Mouse (Mus musculus): ENCODE data around the gene Idua.
A peak's percentile ranks its signal among the peaks of the same experiment; 100 is the strongest.

Idua gene

GRCm38 (mm10) chr5:108654444-108654990 is 5.6 kb upstream of the Idua start:
- DNase-seq (ENCODE audit: low spot score): no peak

- no peak for DNase-seq (ENCODE audit: low spot score)
Measured at GRCm38 (mm10) chr5:108655381-108655780, 4.8 kb upstream of the Idua start.

- no peak for DNase-seq (ENCODE audit: low spot score)
Measured at GRCm38 (mm10) chr5:108655891-108656650, 4.1 kb upstream of the Idua start.

- no peak for DNase-seq (ENCODE audit: low spot score)
Measured at GRCm38 (mm10) chr5:108657406-108657805, 2.7 kb upstream of the Idua start.

GRCm38 (mm10) chr5:108658611-108659010 is 1.5 kb upstream of the Idua start:
- DNase-seq (ENCODE audit: low spot score): no peak

GRCm38 (mm10) chr5:108660632-108661268 is 619 bp downstream of the Idua start:
- peak; percentile 84 for DNase-seq (ENCODE audit: low spot score)

GRCm38 (mm10) chr5:108662772-108663171 is 2.6 kb downstream of the Idua start:
- no peak for DNase-seq (ENCODE audit: low spot score)

GRCm38 (mm10) chr5:108665066-108665465 is 4.9 kb downstream of the Idua start:
- DNase-seq (ENCODE audit: low spot score): no peak

- no peak for DNase-seq (ENCODE audit: low spot score)
Measured at GRCm38 (mm10) chr5:108667370-108667769, 7.2 kb downstream of the Idua start.

- DNase-seq (ENCODE audit: low spot score): no peak
Measured at GRCm38 (mm10) chr5:108668387-108668932, 8.3 kb downstream of the Idua start.

- peak; percentile 69 for DNase-seq (ENCODE audit: low spot score)
Measured at GRCm38 (mm10) chr5:108668977-108669936, 9.1 kb downstream of the Idua start, which contains the start of gene Dgkq. TSS of gene Dgkq (minus strand) at chr5:108669672.

GRCm38 (mm10) chr5:108669986-108670385 is 9.9 kb downstream of the Idua start:
- no peak for DNase-seq (ENCODE audit: low spot score)

GRCm38 (mm10) chr5:108670785-108671184 is 10.7 kb downstream of the Idua start:
- DNase-seq (ENCODE audit: low spot score): no peak

GRCm38 (mm10) chr5:108671757-108672156 is 11.6 kb downstream of the Idua start:
- no peak for DNase-seq (ENCODE audit: low spot score)

GRCm38 (mm10) chr5:108674624-108675023 is 14.5 kb downstream of the Idua start:
- no peak for DNase-seq (ENCODE audit: low spot score)

GRCm38 (mm10) chr5:108675251-108675816 is 15.2 kb downstream of the Idua start, which contains the start of gene Slc26a1:
TSS of gene Slc26a1 (minus strand) at chr5:108675569.
- no peak for DNase-seq (ENCODE audit: low spot score)

GRCm38 (mm10) chr5:108676772-108677498 is 16.8 kb downstream of the Idua start:
- DNase-seq (ENCODE audit: low spot score): no peak

- no peak for DNase-seq (ENCODE audit: low spot score)
Measured at GRCm38 (mm10) chr5:108677605-108678295, 17.6 kb downstream of the Idua start.

- no peak for DNase-seq (ENCODE audit: low spot score)
Measured at GRCm38 (mm10) chr5:108678296-108678854, 18.2 kb downstream of the Idua start.

- no peak for DNase-seq (ENCODE audit: low spot score)
Measured at GRCm38 (mm10) chr5:108679909-108680308, 19.8 kb downstream of the Idua start.
